Mouse (Mus musculus) right cerebral cortex, postnatal 10 days (tissue): ENCODE measurements at regions not wholly inside any gene's neighbourhood (a gene's known extent, or its start where the extent isn't known, plus 50 kb on each side); places are given as distances from the start of the nearest gene placed in this dataset.

Experiments used
- DNase-seq, 2 experiments: peaks; one replicate each; pipeline ENCODE4 v3.0.0; 2021; ENCODE audit warnings: low spot score in 2 of 2

DNA sequence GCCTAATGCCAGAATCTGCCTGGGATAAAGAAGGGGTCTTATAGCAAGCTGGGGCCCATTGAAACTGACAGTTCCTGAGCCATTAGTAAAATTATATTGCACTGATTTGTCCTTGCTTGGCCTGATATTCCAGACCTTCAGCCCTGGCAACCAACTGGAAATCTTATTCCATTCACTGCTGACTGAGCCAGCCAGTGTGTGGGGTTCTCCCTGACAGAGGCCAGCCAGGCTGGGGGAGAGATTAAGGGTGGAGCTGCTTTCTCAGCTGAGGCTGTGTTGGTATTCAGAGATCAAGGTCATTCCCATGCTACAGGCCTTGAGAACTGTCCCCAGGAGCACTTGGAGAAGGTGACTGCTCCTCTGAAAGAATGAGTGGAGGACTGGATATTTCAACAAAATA is 226.9 kb downstream of the Ar start:
- no peak for DNase-seq

DNA sequence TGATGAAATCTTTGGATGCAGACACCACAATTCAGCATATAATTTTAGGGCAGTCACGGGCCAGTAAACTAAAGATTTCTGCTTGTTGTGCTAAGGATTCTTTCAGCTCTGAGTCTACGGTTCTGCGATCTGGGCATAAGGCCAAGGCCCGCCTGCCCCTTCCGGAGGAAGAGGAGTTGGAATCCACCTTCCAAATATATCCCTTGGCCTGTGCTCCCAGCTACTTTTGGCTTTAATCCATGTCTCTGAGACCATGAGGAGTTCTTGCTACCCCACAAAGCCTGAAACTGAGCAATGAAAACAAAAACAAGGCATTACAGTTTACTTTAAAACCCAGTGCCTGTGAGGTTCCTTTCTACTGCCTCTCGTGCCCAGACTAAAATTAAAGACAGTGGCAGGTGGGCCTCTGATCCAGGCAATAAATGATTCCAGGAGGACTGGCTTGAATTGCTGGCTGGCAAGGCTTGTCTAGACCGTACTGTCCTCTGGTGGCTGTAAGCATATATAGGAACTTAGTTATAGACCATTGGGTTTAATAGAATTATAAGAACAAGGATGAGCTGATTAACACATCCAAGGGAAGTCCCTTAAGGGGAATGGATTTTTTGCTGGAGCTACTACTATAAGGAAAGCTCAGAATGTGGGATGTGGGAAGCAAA is 231.8 kb downstream of the Ar start:
- DNase-seq: peak; percentile 24 to 28

DNA sequence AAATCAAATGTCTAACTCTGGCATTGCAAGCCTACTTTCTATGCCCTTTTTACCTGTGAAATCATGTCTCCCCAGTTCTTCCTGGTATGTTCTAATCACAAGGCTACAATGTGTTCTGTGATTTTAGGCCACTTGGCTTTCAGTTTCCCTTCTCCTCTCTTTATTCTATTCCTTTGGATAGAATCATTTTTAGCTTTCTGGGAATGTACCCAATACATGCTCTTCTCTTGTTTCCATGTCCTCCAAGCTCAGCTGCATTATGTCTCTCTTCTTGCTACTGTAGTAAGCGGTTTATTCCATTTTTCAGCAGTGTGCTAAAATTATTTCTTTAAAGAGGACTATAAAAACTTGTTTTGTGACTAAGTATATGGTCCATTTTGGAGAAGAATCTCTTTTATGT is 235.4 kb downstream of the Ar start:
- DNase-seq: no peak

DNA sequence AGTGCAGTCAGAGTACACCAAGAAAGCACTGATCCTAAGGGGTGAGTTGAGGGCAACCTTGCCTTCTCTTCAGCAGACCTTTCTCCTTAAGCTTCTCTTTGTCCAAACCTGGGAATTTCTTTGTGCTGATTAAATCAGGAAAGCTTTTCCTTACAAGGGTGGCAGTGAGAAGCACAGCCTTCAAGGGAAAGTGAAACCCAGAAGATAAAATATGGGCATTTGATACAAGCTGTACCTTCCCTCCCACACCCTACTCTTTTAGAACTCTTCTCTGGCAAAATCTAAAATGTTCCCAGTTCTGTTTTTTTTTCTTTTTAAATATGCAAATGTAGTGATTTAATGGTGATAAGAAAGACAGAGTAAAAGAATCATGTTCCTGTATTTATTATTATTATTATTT is 243.8 kb downstream of the Ar start:
- no peak for DNase-seq

DNA sequence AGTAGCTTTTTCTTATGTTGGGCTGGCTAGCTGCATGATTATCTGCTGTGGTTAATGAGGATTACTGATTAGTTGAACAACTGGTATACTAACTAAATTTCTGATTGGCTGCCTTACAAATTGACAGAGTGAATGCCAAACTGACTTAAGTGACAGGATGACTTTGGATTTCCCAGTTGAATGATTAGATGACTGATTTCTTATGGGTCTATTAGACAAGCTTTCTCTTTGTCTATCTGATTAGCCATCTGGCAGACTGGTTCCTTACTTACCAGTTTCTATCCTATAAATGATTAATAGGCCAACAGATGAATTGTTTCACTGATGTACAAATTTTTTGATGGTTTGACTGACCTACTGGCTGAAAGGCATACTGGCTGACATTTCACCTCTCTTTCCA is 260.5 kb downstream of the Ar start:
- no peak for DNase-seq

DNA sequence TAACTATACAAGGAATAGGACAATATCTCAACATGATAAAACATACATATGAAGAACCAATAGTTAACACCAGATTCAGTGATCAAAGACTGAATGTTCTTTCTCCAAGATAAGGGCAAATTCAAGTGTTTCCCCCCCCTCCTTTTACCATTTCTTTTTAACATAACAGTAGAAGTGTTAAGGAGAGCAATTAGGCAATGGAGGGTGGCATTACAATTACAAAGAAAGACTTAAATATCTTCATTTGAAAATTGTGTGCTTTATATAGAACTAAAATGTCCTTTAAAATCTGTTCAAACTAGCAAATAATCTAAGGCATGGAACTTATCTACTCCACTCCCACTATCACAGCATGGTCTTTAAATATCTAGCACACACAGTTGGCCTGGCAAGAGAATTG is 270.9 kb downstream of the Ar start:
- no peak for DNase-seq

DNA sequence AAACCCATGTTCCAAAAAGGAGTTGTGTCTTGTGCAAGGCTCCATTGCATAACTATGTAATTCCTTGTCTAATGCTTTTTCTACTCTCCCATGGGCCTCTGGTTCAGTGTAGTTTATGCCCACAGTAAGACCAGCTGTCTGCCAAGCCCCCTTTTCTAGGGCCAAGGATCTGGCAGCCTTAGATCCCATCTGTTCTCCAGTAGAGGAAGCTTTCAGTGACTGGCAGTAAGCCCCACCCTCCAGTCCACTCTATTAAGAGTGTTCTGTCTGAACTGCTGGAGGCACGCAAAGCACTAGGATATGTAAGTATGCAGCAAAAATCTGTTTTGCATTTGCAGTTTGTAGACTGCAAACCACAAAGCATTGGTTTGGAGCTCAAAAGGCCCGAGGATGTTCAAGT is 303.5 kb downstream of the Ar start:
- DNase-seq: peak; percentile 16 to 18

DNA sequence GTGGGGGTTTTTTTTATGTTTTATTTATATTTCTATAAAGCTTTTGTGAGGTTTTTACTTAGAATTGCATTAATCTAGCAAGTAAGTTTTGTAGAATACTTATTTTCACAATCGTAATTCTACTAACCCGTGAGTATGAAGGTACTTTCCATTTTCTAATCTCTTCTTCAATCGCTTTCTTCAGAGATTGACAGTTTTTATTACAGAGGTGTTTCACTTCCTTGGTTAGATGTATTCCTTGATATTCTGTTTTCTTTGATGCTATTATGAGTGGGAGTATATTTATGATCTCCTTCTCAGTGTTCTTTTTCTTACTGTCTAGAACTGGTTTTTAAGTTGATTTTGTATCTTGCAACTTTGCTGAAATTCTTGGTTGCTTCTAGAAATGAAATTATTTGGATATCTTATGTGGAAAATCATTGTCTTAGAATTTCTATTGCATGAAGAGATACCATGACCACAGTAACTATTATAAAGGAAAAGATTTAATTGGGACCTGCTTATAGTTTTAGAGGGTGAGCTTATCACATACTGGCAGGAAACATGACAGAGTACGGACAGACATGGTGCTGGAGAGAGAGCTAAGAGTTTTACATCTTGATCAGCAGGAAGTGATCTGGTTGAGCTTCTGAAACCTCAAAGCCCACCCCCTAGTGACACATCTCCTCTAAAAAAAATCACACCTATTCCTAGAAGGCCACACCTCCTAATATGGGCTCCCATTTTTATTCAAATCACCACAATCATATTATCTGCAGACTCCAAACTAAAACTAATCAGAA is 328.1 kb downstream of the Ar start:
- no peak for DNase-seq
